Mouse (Mus musculus) urinary bladder, postnatal 4 days (tissue): ENCODE results near the gene Relb.

ENCODE experiments used
- DNase-seq, 2 experiments: peaks; one replicate each; pipeline ENCODE4 v3.0.0; 2021 to 2022; ENCODE audit warnings: low spot score in 2 of 2

Relb gene

GRCm38 (mm10) chr7:19557086-19557485 is 72.2 kb downstream of the Relb start:
- DNase-seq, result no peak
